Mouse (Mus musculus): ENCODE results near the gene A3galt2.

The A3galt2 gene

DNA sequence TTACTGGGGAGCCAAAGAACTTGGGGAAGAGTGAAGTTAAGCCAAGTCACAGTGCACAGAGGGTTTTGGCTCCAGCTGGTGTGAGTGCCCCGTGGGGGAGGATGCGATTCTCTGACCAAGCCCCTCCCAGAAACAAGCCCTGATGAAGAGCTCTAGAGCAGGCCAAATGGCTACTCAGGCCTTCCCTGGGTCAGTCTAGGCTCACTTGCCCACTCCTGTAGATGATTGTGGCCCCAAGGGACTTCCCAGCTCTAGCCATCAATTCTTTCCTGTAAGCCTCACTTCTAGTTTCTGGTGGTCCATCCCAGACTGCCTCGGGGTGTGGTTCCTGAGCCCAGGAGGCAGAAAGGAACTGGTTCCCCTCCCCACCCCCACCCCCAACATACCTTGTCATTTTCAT, at the start of gene A3galt2:
A3galt2 (plus strand) TSS at position 301 of the 400 bp plus-strand sequence.
- in situ Hi-C loops (cut with MboI; ENCODE audit: low sequenced_read_pairs), result no loop called here

DNA sequence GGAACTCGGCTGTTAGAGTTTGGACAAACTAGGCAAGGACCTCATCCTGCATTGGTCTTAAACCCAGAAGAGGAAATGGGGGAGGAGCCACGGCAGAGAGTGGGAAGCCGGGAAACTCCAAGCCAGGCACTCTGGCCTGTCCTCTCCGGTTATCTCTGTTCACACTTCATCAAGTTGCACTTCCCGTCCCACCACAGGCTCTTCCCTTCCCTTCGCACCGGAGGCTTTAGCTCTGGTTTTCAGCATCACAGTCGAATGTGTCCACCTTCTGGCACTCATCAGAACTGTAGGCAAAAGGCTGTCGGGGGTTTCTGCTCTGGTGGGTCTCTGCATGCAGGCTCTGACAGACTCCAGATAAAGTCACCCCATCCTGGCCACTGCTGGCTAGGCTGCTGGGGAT, 48.5 kb upstream of the A3galt2 start:
- in situ Hi-C loops (cut with MboI; ENCODE audit: low sequenced_read_pairs), result loop anchor here (5.0 kb wide), 1 partner anchor 94 kb away; the partner anchor contains the start of gene Zscan20

DNA sequence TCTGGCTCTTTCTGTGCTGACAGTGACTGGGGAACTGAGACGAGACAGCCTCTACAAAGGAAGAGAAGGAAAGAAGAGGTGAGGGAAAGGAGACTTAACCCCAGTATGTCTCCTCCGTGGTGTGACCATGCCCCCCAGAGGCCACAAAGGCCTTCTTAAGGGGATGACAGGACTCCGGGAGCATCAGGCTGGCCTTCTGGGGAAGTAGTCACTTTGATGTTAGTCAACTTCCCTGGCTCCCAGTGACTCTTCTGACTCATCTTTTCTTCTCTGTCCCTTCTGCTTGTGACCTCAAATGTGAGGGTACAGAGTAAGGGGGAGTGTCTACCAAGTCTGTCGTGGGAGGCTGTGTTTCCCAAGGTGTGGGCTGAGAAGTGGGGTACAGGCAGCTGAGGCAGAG, 47.8 kb upstream of the A3galt2 start:
- in situ Hi-C loops (cut with MboI; ENCODE audit: low sequenced_read_pairs), result loop anchor here (5.0 kb wide), 1 partner anchor 95 kb away; the partner anchor contains the start of gene Zscan20

DNA sequence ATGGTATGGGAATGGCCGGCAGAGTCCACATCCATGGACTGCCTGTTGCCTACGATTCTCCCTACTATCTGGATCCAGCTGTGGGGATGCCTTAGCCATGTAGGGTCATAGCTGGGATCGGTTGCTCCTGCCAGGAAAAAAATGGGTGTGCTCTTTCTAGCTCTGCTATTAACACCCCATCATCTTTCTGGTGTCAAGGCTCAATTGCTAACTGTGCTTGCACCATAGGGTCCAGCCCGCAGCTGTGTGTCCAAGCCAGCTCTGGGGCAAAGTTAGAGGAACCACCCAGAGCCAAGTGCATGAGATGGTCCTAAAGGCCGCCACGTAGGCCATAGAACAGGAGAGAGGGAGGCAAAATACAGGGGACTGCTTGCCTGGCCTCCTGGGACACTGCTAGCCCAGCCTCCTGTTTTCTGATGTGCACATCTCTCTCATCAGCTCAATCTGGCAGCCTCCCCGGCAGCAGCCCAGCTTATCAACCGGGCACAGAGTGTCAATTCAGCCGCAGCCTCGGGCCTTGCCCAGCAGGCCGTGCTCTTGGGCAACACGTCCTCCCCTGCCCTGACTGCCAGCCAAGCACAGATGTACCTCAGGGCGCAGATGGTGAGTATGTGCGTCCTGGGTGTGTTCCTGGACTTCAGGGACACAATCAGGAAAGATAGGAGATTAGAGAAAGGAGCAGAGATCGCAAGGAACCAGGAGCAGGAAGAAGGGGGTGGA, 45.9 kb upstream of the A3galt2 start:
- in situ Hi-C loops (cut with MboI; ENCODE audit: low sequenced_read_pairs), result loop anchor here (5.0 kb wide), 1 partner anchor 97 kb away; the partner anchor contains the start of gene Zscan20

DNA sequence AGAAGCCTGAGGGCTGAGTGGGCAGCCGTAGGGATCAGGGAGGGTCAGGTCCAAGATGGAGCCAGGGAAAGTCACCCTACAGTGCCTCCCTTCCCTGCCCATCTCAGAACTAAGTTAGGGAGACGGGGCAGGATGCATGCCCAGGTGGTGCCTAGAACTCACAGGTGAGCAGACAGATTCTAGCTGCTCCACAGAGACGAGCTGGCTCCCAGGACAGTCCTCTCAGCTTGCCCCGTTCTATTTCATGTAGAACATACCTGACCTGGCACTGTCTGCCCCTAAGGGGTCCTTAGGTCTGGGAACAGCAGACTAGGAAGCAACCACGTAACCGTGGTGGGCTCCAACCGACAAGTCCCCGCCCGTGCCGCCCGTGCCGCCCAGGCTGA, 45.4 kb upstream of the A3galt2 start:
- in situ Hi-C loops (cut with MboI; ENCODE audit: low sequenced_read_pairs), result loop anchor here (5.0 kb wide), 1 partner anchor 97 kb away; the partner anchor contains the start of gene Zscan20

DNA sequence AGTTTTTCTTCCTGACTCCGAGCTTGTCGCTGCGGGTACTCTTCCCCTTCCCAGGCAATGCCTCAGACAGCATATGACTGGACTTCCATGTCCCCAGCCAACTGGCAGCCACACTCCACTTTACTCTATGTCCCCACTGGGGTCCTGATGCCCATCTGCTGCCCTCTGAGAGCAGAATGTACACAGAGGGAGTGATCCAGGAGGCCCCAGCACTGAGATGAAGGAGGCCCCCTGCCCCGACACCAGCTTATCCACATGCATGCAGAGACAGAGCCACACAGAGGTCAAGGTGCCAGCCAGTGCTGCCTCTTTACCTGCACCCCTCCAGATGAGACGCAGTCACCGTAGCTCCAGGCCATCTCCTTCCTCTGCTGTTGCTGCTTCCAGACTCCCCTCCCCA, 44.9 kb upstream of the A3galt2 start:
- in situ Hi-C loops (cut with MboI; ENCODE audit: low sequenced_read_pairs), result no loop called here

DNA sequence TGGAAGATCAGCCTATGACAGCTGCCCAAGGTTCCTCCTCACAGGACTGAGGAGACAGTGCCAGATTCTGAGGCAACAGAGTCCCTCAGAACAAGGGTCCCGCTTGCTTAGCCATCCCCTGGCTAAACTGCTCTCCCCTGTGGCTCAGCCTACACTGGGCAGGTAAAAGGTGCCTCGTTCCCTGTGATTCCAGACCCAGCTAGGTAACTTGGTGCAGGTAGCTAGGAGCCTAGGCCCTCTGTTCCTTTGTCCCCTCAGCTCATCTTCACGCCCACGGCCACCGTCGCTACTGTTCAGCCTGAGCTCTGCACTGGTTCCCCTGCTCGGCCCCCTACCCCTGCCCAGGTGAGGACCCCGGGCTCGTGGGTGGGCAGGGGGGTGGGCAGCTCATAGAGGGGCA, 44.4 kb upstream of the A3galt2 start:
- in situ Hi-C loops (cut with MboI; ENCODE audit: low sequenced_read_pairs), result no loop called here

DNA sequence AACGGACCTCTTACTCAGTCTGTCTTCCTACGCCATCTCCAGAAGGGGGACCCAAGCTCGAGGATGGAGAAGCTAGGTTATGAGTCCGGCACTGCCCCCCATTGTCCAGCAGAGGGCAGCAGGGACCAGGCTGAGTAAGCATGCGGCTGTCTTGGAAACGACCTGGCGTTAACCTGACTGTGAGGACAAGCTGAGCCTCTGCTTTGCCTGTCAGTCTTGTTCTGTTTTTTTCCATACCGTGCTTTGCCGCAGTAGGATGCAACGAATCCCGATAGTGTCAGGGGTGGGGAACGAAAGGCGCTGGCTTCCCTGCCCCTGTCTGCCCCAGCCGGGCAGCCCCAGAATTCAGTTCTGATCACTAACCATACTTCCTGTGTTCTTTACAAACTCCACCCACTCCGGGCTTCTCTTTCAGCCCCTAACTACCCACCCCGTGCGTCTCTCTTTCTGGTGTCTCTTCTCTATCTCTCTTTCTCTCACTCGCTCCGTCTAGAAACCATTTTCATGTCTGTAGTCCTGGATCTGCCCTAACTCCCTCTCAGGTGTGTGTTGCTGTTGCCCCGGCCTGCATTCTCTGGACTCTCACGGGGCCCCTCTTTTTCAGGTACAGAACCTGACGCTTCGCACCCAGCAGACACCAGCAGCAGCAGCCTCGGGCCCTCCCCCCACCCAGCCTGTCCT, 43.6 kb upstream of the A3galt2 start:
- in situ Hi-C loops (cut with MboI; ENCODE audit: low sequenced_read_pairs), result no loop called here

DNA sequence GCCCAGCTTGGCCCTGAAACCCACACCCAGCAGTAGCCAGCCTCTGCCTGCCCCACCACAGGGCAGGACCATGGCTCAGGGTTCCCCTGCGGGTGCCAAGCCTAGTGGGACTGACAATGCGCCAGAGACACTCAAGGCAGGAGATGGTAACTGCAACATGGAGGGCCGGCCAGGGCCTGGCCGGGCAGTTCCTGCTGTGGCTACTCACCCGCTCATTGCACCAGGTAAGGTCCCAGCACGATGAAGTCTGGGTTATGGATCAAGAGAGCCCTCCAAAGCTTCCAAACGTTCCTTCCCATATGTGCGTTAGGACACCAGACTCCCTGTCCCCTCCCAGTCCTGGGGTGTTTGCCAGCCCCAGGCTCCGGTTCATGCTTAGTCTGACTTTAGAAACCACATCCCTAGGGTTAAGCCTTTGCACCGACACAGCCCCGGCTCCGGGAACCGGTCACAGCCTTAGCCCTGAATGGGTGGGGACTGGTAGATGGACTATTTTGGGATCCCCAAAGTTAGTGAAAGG, 43.0 kb upstream of the A3galt2 start:
- in situ Hi-C loops (cut with MboI; ENCODE audit: low sequenced_read_pairs), result no loop called here

DNA sequence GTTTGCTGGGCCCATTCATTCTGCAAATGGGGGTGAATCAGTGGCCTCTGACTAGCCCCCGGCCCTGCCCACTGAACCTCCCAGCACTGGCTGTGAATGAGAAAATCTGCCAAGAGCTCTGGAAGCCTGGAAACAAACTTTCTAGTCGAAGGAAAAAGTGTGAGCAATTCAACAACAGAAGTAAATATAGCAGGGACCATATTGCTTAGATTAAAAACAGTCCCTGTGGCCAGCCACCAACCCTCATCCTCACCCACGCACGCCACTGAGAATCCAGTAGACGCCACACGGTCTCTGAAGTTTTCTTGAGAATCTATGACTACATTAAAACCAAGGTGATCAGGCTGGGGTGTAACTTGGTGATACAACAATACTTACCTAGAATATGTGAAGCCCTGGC, 42.2 kb upstream of the A3galt2 start:
- in situ Hi-C loops (cut with MboI; ENCODE audit: low sequenced_read_pairs), result no loop called here

DNA sequence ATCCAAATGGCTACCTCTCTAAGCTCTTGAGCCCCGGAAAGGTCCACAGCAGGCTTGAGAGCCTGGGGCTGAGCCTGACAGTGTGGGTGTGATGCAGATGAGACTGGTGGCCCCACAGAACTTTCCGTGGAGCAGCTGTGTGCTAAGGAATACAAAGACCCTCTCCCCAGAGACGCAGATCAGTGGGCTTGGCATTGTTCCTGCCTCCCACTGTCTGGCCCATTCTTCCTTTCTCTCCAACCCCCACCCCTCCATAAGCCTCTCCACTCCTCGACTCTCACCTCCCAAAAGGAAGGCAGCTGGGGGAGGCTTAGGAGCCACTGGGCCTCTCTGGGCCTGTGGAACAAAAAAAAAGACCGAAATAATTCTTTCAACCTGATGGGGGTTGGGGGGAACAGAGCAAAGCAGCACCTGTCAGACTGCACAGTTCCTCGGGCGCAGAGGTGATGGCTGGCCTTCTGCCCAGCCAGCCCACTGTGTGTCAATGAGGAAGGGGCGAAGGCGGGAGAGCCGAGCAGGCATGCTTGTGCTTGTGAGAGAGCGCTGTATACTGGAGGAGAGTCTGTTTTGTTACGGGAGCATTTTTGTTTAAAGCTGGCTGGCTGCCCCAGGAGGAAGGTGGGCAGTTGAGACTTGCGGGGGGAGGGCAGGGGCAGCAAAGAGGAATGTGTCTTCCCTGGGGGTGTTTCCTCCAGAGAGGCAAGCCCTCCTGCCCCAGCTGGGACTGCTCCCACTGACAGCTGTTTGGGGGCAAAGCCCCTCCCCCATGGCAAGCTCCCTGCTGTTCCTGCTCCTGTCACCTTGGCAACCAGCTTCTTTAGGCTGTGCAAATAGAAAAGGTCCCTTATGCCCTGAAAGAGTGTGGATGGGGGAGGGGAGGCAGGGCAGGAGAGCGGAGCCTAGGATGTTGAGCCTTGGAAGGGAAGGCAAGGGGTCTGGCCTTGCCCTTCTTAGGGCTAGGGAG, 39.6 kb upstream of the A3galt2 start:
- in situ Hi-C loops (cut with MboI; ENCODE audit: low sequenced_read_pairs), result no loop called here

DNA sequence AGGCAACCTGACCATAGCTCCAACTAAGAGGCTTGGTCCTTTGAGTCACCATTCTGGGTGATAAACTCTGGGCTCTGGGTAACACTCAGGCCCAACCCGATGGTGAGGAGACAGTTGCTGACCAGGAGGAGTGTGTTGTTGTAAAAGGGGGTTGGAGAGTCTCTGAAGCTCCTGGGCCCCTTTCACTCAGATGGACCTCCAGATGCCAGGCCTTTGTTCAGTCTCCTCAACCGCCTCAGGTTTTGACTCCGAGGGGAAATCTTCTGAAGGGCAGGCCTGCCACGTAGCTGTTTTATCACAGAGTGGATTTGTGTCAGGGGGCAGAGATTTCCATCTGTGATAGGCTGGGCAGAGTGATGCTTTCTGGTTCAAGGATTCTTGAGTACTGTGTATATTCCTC, 38.9 kb upstream of the A3galt2 start:
- in situ Hi-C loops (cut with MboI; ENCODE audit: low sequenced_read_pairs), result no loop called here

DNA sequence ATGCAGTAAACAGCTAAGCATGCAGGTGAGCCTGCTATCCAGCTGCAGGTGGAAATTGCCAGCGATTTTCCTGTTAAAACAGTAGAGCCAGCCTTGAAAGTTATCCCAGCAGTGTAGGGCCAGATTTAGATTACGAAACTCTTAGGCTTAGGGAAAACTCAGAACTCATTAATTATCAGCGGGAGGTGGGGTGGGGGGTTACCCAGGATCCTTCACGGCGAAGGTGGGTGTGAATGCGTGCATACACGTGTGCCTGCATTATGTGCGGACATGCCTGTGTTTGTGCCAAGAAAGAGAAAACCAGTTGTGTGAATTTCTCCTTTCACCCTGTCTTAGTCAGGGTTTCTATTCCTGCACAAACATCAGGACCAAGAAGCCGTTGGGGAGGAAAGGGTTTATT, 38.4 kb upstream of the A3galt2 start:
- in situ Hi-C loops (cut with MboI; ENCODE audit: low sequenced_read_pairs), result no loop called here

DNA sequence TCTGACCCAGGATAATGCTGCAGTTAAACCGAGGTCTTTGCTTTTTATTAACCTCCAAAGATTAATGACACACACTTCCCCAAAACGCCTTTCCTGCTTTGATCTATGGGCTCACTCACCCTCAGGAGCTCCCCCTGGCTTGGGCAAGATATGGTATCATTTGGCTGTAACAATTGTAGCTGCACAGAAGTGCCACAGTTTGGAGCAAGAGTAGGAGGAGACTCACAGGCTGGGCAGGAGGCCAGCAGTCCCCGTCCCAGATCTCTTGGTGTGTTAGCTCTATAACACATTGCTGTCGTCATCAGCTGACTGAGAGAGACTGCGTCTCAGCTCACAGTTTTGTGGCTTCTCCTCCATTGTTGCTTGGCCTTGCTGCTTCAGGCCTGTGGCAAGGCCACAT, 35.1 kb upstream of the A3galt2 start:
- in situ Hi-C loops (cut with MboI; ENCODE audit: low sequenced_read_pairs), result no loop called here

DNA sequence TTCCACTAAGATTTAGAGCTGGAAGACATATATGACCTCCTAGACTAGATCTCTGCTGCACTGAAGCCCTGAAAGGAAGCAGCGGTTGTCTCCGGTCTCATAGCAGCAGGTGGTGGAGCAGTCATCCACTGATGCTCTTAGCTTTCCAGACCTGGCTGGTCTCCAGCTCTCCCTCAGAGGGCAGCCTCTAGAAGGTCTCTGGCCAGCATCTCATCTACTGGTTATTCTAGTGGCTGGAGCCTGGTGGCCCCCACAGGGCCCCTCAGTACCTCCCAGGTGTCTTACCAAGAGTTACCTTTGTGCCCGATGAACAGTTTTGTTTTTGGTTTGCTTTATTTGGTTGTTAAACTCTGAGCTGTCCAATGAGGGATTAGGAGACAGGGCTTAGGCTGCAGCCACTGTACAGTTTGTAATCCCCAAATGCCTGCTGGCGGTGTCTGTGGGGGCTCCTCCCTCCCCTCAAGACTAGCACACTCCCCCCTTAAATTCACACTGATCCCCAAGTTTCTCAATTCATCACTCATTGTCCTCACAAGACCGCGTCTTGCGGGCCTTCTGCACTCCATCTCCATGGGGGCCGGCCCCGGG, 34.0 kb upstream of the A3galt2 start:
- in situ Hi-C loops (cut with MboI; ENCODE audit: low sequenced_read_pairs), result no loop called here

DNA sequence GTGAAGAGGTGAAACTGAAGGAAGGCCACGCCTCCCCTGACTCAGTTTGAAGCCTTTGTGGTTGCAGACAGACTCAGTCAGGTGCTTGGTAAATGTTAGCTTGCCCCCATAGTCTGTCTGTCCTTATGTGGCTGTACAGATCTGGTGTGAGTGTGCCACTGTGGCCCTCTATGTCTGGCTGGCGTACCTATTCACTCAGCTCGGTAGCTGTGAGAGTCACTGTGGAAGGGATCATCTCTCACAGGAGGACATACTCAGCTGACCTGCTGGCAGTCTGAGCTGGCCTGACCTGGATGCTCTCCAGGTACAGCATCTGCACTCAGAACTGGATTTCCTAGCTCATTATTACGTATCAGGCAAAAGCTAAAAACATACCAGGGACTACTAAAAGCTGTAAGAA, 33.4 kb upstream of the A3galt2 start:
- in situ Hi-C loops (cut with MboI; ENCODE audit: low sequenced_read_pairs), result no loop called here

DNA sequence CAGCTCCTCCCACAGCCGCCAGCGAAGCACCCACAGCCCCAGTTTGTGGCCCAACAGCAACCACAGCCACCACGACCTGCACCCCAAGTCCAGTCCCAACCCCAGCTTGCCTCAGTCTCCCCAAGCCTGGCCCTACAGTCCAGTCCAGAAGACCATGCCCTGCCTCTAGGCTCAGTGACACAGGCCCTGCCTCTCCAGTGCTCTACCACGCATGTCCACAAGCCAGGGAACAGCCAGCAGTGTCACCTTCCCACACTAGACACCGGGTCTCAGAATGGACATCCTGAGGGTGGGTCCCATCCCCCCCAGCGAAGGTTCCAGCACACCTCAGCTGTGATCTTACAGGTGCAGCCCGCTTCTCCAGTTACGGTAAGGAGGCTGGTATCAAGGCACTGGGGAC, 32.2 kb upstream of the A3galt2 start:
- in situ Hi-C loops (cut with MboI; ENCODE audit: low sequenced_read_pairs), result no loop called here

DNA sequence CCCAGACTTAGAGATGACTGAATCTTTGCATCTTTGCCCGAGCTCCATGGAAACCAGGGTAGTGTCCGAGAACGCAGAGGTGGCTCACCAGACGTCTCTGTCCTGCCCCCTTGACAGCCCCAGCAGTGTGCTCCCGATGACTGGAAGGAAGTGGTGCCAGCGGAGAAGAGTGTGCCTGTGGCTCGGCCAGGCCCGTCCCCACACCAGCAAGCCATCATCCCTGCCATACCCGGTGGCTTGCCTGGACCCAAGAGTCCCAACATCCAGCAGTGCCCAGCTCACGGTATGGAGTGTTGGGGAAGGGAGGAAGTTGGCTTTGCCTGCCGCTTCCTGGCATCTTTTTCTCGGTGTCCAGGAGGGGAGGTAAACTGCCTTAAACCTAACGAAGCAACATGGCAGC, 31.7 kb upstream of the A3galt2 start:
- in situ Hi-C loops (cut with MboI; ENCODE audit: low sequenced_read_pairs), result no loop called here

DNA sequence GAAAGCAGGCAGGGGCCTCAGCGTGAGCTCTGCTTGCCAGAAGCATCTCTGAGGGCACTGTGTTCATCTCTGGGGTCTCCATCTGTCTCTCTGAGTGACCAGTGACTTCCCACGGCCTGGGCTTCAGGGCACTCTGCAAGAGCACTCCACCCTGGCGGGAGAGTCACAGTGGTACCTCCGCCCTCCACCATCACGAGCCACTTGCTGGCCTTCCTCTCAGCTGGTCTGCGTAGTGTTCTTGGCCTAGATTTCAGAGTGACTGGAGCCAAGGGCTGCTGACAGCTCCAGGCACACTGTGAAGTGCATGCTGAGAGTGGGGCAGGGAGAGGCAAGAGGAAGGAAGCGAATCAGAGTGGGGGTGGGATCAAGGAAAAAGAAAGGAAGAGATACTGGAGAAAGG, 31.1 kb upstream of the A3galt2 start:
- in situ Hi-C loops (cut with MboI; ENCODE audit: low sequenced_read_pairs), result no loop called here

DNA sequence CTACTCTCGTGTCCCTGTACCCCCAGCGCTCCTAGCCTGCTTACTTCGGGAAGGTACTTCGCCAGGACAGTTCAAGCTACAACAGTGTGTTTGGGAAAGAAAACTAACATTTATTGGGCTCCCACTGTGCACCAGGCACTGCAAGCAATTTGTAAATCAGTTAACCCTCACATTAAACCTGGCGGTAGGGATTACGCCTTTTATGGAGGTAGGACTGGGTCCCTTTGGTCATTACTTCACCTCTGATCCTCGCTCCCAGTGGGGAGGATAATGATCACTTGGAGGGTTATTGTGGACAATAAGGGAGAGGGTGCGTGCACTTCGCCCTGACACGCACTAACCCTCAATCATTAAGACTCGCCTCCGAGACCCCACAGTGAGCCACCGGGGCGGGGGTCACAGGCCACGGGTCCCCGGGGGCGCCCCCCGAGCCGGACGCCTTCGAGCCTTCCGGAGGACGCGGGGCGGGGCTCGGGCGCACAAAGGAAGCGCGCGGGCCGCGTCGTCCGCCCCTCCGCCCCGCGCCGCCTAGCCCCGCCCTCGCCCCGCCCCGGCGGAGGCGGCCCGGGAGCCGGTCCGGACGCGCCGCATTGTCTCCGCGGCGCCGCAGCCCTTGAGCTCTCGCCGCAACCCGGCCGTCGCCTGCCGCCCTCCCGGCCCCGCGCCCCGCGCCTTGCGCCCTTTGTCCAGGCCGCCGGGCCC, 28.0 kb upstream of the A3galt2 start:
- in situ Hi-C loops (cut with MboI; ENCODE audit: low sequenced_read_pairs), result no loop called here
